In genomic region chr3:100684234-100684975, GRCm38 (mm10) we compare ENCODE assay signal across 8 mouse cellular contexts. TPM values are rescaled to one million over a fixed set of nuclear protein-coding genes. Genes with fewer than 3 reads are reported as not detected.
DNase-seq lines count a peak whose midpoint lies in the region; ATAC-seq and TF ChIP-seq lines count a peak whose summit lies in the region.

No protein-coding gene starts in this region.

- TF ChIP-seq EP300 in liver, embryonic 14.5 days (IDR thresholded peaks at IDR 0.05; ENCODE audit: low read depth) = no peak

- no peak for ATAC-seq in lung, embryonic 14.5 days (ENCODE audit: insufficient read depth)
- ATAC-seq in erythroblast, adult 5-6 weeks (replicated peaks; ENCODE audit: low FRiP score, poor library complexity, severe bottlenecking) = peak; percentile 39
- no peak for ATAC-seq in hindbrain, embryonic 15.5 days (ENCODE audit: low FRiP score, low read depth)
- no peak for ATAC-seq in liver, embryonic 14.5 days (ENCODE audit: insufficient read depth)

- H3K27ac ChIP-seq in lung, embryonic 14.5 days (ENCODE audit: low read depth) = no peak overlapping the region; the same call in 1 of the 2 replicates
- no peak overlapping the region for H3K27ac ChIP-seq in bone marrow, adult 2 months (ENCODE audit: control insufficient read depth, insufficient read depth, low read depth, low read length, poor library complexity)
- no peak overlapping the region; the same call in 1 of the 2 replicates for H3K27ac ChIP-seq in hindbrain, embryonic 15.5 days (replicated peaks)
- peak overlapping the region; percentile 77 for H3K27ac ChIP-seq in liver, embryonic 14.5 days
- H3K27ac ChIP-seq in olfactory bulb, adult 2 months (ENCODE audit: insufficient read depth, low read depth, low read length) = no peak overlapping the region

- WGBS in lung, embryonic 14.5 days = under 1% methylated on average over 25 of the region's 25 CpGs
- under 1% methylated on average over 25 of the region's 25 CpGs for WGBS in bone marrow, adult 2 months
- WGBS in hindbrain, embryonic 15.5 days = under 1% methylated on average over 25 of the region's 25 CpGs
- under 1% methylated on average over 25 of the region's 25 CpGs for WGBS in liver, embryonic 14.5 days (ENCODE audit: insufficient replicate concordance)
- under 1% methylated on average over 25 of the region's 25 CpGs for WGBS in olfactory bulb, adult 2 months

- peak overlapping the region; percentile 83 for H3K4me3 ChIP-seq in lung, embryonic 14.5 days (ENCODE audit: low read depth, low read length)
- peak overlapping the region; percentile 97 for H3K4me3 ChIP-seq in bone marrow, adult 2 months (replicated peaks; ENCODE audit: control insufficient read depth, low read depth, low read length)
- peak overlapping the region; percentile 88 for H3K4me3 ChIP-seq in hindbrain, embryonic 15.5 days
- peak overlapping the region; percentile 98 to 99 for H3K4me3 ChIP-seq in liver, embryonic 14.5 days (ENCODE audit: insufficient read depth in 1 of 2, low read depth in 2 of 2, low read length in 2 of 2)
- H3K4me3 ChIP-seq in olfactory bulb, adult 2 months (ENCODE audit: insufficient read depth, low read depth, low read length) = peak overlapping the region; percentile 99

- no peaks in the 10 kb centered on the region for H3K36me3 ChIP-seq in lung, embryonic 14.5 days (ENCODE audit: insufficient read depth)
- no peaks in the 10 kb centered on the region for H3K36me3 ChIP-seq in hindbrain, embryonic 15.5 days
- H3K36me3 ChIP-seq in liver, embryonic 14.5 days (replicated peaks; ENCODE audit: control insufficient read depth, insufficient read depth, low read depth) = no peaks in the 10 kb centered on the region

- no peak for TF ChIP-seq POLR2A in bone marrow, adult 2 months (IDR thresholded peaks at IDR 0.05; ENCODE audit: borderline replicate concordance, control insufficient read depth, low read depth, low read length)
- no peak for TF ChIP-seq POLR2A in olfactory bulb, adult 2 months (IDR thresholded peaks at IDR 0.05; ENCODE audit: insufficient read depth, low read depth, low read length)

- no peak for TF ChIP-seq CTCF in lung, embryonic 14.5 days (IDR thresholded peaks at IDR 0.05; ENCODE audit: low read depth)
- TF ChIP-seq CTCF in bone marrow, adult 2 months (IDR thresholded peaks at IDR 0.05; ENCODE audit: control insufficient read depth, insufficient read depth, low read length) = no peak
- no peak for TF ChIP-seq CTCF in liver, embryonic 14.5 days (IDR thresholded peaks at IDR 0.05; ENCODE audit: low read depth)
- TF ChIP-seq CTCF in olfactory bulb, adult 2 months (IDR thresholded peaks at IDR 0.05; ENCODE audit: insufficient read depth, low read depth, low read length) = no peak

- H3K9me3 ChIP-seq in lung, embryonic 14.5 days (ENCODE audit: low read depth, low read length) = no peaks in the 10 kb centered on the region
- no peaks in the 10 kb centered on the region for H3K9me3 ChIP-seq in hindbrain, embryonic 15.5 days
- H3K9me3 ChIP-seq in liver, embryonic 14.5 days (ENCODE audit: control insufficient read depth, low read length) = no peaks in the 10 kb centered on the region

- H3K4me1 ChIP-seq in lung, embryonic 14.5 days (ENCODE audit: insufficient read depth) = peaks cover 8% of the 10 kb centered on the region
- H3K4me1 ChIP-seq in bone marrow, adult 2 months (ENCODE audit: control insufficient read depth, insufficient read depth, low read length) = peaks cover 4% of the 10 kb centered on the region; the same call in 1 of the 2 replicates
- peaks cover 30% of the 10 kb centered on the region for H3K4me1 ChIP-seq in hindbrain, embryonic 15.5 days (replicated peaks)
- peaks cover 11 to 18% of the 10 kb centered on the region in 2 experiments for H3K4me1 ChIP-seq in liver, embryonic 14.5 days (replicated peaks; ENCODE audit: control insufficient read depth in 2 of 2, insufficient read depth in 2 of 2, low read length in 1 of 2)
- peaks cover 10% of the 10 kb centered on the region for H3K4me1 ChIP-seq in olfactory bulb, adult 2 months (ENCODE audit: control insufficient read depth, insufficient read depth, low read length)

- peak; percentile 52 for DNase-seq in lung, embryonic 14.5 days
- DNase-seq in lung, postnatal 14 days = no peak
- no peak for DNase-seq in liver, embryonic 14.5 days (ENCODE audit: low read depth in 3 of 3, low spot score in 3 of 3)
- no peak for DNase-seq in gastrocnemius, postnatal 25 days

- H3K27me3 ChIP-seq in lung, embryonic 14.5 days (ENCODE audit: insufficient read depth, low read length) = no peaks in the 10 kb centered on the region
- no peaks in the 10 kb centered on the region for H3K27me3 ChIP-seq in hindbrain, embryonic 15.5 days
- no peaks in the 10 kb centered on the region for H3K27me3 ChIP-seq in liver, embryonic 14.5 days (ENCODE audit: control insufficient read depth, insufficient read depth, low read length)

- peak overlapping the region; percentile 95 for H3K9ac ChIP-seq in lung, embryonic 14.5 days
- peak overlapping the region; percentile 93 for H3K9ac ChIP-seq in hindbrain, embryonic 15.5 days
- peak overlapping the region; percentile 95 for H3K9ac ChIP-seq in liver, embryonic 14.5 days (replicated peaks)

- peak overlapping the region; percentile 95 for H3K4me2 ChIP-seq in lung, embryonic 14.5 days
- peak overlapping the region; percentile 93 for H3K4me2 ChIP-seq in hindbrain, embryonic 15.5 days
- H3K4me2 ChIP-seq in liver, embryonic 14.5 days (ENCODE audit: low read depth) = peak overlapping the region; percentile 92

RNA-seq across cellular contexts. Expression of gene Man1a2, which starts 0.9 kb away (rescaled TPM):
- polyA plus RNA-seq in lung, embryonic 14.5 days (2014; fragmentation: Nextera tagmentation; extraction: Ambion mirVana) = 83.2 and 90.1 TPM in 2 replicates
- 17.7 and 19.5 TPM in 2 replicates for polyA plus RNA-seq in bone marrow, adult 2 months (2011; ENCODE audit: insufficient read depth, insufficient read length, low replicate concordance, missing spikeins)
- total RNA-seq in erythroblast, adult 5-6 weeks (2015; ENCODE audit: low replicate concordance) = 5.6 and 6.1 TPM in 2 replicates
- 30.0 and 31.8 TPM in 2 replicates for total RNA-seq in erythroblast, adult 5-6 weeks (2017; ENCODE audit: low replicate concordance)
- 46.8 and 47.3 TPM in 2 replicates for polyA plus RNA-seq in hindbrain, embryonic 15.5 days (2015; fragmentation: Nextera tagmentation; extraction: Ambion mirVana)
- 2.9 and 3.7 TPM in 2 replicates for polyA plus RNA-seq in liver, embryonic 14.5 days (2012; rRNA removed)
- polyA plus RNA-seq in liver, embryonic 14.5 days (2014; fragmentation: Nextera tagmentation; extraction: Ambion mirVana) = 27.9 and 38.1 TPM in 2 replicates
- polyA plus RNA-seq in olfactory bulb, adult 2 months (2012; ENCODE audit: insufficient read depth, insufficient read length, low replicate concordance, missing spikeins) = not detected in 2 replicates
- total RNA-seq in gastrocnemius, postnatal 25 days (2021) = 10 to 100 TPM; 19.5 to 21.1 TPM
